Mouse (Mus musculus) hindlimb bud, embryonic 11.5 days (tissue): ENCODE results near the gene Naa38.
"Not testable (repeated sequence)": the region's sequence is repeated elsewhere in the genome, so short reads cannot be mapped to it uniquely, and the experiment has no call there.

ENCODE experiments used
- DNase-seq: peaks from one replicate; pipeline ENCODE4 v3.0.0-alpha.2; 2012; ENCODE audit warnings: low read depth, low spot score; ENCODE audit errors: extremely low spot score

Naa38 gene

DNA sequence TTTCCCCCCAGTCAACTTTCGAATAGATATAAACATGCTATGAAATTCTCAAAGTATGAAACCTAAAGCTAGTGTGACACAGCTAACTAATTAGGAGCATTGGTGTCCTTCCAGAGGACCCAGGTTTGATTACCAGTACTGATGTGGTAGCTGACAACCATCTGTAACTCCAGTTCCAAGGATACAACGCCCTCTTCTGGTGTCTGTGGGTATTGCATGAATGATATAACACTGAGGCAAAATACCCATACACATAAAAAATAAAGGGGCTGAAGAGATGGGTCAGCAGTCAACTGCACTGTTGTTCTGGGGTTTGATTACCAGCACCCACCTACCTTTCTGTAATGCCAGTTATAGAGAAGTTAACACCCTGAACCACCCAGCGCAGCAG, 22.5 kb upstream of the Naa38 start:
- DNase-seq: no peak

DNA sequence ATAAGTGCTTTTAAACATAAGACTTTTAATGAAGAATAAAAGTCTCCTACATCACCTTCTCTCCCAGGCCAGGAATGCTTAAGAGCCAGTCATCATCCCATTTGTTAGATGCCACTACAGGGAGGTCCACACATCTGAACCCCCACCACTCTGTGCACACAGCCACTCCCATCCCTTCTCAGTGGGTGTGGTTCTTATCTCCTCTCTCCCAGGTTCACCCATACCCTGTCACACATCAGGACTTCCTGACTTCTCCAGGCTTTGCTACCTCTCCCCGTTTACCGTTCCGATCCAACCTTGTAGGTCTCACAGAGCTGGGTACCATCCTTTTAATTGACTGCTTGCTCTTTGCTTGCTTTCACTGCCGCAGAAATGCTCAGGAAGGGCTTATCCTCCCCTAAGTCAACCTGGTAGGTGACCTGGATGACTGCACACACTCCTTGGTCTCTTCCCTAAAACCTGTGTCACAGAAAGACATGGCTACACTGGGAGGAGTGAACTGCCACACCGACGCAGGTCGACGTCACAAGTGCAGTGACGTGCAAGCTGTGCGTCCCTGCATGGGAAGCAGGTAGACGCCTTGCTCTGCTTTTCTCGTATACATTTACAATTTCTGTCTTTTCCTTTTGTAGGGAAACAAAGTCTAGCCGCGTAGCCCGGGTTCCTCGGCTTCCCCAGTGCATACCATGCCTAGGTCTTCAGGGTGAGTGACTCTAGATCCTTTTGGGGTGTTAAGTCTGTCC, 21.9 kb upstream of the Naa38 start:
- no peak for DNase-seq

DNA sequence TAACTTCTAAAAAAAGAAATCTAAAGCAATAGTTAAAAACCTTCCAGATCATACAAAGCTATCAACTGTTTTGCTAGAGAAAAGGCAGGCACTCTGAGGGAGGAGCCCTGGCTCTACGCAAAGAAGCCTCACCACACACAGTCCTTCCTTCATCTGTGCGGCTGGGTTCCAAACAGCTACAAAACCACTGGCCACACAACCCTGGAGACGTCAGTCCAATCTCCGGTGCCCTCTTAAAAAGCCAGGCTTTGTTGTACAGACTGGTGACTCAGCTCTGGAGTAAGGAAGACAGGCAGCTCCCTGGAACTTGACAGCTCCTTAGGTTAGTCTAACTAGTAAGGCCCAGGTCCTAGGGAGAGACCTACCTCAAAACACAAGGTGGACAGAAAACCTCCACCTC, 19.6 kb upstream of the Naa38 start:
- no peak for DNase-seq

DNA sequence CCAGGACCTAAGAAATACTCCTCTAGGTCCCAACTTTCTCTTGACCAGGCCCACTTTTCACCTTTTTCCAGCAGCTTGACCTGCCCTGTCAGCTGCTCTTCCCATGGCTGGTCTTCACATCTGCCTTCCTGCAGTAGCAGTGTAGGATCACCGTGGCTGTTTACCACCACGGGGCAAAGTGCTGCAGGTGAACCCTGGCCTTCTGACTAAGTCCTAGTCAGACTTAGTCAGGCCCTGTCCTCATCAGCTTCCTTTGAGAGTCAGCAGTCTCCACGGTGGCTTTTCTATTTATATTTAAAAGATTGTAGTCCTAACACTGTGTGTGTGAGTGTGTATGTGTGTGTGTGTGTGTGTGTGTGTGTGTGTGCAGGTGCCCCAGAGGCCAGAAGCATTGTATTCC, 17.5 kb upstream of the Naa38 start:
- no peak for DNase-seq

DNA sequence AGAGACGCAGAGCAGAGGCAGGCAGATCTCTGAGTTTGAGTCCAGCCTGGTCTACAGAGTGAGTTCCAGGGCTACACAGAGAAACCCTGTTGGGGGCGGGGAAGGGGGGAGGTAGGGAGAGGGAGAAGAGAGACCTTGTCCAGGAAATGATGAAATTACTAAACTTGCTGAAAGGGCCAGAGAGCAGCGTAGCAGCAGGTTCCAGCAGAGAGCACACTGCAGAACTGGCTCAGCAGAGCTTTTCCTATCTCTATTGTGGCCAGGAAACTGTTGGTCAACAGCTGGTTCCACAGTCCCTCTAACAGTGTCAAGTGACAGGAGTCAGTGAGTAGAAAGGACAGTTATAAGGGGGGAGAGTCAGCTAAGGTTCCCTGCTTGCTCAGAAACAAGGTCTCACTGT, 15.7 kb upstream of the Naa38 start:
- DNase-seq: no peak

DNA sequence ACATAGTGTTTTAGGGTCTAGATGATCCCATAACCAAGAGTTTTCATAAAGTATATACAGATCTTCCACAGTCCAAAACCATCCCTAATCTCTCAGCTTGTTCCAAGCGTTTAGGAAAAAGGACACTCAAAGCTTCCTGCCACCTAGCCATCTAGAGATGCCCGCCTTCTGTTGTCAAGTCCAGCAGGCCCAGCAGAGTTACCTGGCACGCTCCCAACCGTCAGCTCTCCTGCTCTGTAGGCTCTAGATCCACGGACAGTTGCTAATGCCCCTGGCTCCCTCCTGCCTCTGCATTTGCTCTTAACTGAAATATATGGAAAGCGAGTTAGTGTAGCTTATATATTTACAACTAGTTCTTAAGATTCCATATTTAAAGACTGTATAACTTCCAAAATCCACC, 13.9 kb upstream of the Naa38 start:
- DNase-seq: no peak

DNA sequence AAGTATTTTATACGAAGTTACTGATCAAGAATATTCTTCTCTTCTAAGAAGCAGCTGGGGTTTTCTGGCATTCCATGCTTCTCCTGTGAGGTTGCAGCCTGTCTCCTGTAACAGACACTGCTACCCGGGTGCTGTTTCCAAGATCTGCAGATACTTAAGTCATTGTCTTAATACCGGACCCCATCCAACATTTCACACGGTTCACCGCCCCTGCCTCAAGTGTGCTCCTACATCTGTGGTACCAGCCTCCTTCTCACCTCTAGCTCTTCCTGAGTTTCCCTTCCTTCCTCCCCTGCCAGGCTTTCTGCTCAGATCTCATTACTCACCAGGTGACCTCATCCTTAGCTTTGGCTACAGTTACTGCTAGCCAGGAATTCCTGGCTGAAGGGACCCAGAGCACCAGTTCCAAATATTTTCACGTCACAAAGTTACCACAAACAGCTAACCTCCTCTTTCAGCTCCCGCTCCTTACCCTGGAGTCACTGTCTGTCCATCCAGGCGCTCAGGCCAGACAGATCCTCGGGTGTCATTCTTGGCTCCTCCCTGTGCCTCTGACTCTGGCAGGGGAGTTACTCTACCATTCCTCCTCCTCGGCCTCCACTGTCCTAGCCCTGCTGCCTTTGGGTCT, 12.7 kb upstream of the Naa38 start:
- DNase-seq: no peak

DNA sequence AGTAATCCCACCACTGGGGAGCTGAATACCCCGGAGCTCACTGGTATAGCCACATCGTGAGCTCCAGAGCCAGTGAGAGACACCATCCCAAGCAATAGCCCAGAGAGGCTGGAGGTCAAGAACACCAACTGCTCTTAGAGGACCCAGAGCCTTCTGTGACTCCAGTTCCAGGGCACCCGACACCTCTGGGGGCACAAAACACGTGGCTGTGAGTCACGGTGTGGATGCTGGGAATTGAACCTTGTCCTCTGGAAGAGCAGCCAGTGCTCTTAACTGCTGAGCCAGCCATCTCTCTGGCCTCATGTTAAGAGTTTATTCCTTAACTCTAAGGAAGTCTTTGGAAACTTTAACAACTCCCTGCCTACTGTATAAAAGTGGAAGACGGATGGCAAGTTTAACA, 10.3 kb upstream of the Naa38 start:
- no peak for DNase-seq

DNA sequence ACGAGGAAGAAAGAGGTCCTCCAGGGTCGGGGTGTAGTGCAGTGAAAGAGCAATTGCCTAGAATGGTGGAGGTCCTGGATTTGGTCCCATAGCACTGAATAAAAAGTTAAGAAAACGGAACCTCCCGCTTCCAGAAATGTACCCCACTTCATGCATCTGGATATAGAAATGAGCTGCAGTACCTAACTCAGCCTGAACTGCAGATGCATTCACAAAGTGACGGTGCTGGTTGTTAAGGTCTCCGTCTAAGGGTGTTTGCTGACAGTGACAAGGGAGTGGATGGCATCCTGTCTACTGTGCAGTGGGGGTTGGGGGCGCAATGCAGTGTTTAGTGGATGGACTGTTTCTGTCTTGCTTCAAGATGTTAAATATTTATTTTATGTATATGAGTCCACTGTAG, 8.5 kb upstream of the Naa38 start:
- no peak for DNase-seq

DNA sequence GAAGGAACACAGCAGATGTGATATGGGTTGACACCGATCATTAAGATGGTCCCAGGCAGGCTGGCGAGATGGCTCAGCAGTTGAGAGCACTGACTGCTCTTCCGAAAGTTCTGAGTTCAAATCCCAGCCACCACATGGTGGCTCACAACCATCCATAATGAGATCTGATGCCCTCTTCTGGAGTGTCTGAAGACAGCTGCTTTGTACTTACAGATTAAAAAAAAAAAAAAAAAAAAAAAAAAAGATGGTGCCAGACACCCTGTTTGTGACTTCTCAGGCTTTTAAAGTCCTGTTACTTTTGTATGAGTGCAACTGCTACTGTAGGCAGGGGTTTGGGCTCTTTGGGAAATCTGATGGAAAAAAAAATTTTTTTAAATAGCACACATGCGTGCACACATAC, 6.6 kb upstream of the Naa38 start:
- DNase-seq: no peak

DNA sequence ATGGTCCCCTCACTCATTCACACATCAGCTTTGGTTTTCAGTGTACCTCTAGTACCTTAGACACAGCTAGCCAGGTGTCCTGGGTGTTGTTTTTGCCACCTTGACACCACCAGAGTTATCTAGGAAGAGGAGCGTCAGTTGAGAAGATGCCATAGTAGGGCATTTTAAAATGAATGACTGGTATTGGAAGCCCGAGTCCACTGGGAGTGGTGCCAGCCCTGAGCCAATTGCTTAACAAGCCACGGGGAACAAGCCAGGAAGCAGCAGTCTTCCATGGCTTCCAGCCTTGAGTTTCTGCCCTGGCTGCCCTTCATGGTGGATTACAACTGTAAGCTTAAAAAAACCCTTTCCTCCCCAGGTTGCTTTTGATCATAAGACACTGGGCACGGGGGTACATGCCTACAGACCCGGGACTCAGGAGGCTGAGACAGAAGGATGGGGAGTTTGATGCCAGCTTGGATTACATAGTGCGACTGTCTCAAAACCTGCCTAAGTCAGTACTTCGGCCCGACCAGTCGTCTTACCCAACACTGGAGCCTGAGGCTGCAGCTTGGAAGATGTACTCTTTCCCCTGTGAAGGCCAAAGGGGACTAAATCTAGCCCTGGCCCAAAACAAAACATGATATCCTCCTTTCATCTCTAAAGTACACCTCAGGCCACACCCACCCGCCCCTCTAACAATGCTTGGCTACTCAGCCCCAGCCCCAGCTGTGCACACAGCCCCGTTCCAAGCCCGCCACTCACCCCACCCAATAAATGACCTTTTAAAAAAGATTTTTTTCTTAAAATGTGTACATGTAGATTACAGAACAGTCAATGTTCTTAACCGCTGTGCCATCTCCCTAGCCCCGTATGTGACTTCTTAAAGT, 5.5 kb upstream of the Naa38 start:
- no peak for DNase-seq

DNA sequence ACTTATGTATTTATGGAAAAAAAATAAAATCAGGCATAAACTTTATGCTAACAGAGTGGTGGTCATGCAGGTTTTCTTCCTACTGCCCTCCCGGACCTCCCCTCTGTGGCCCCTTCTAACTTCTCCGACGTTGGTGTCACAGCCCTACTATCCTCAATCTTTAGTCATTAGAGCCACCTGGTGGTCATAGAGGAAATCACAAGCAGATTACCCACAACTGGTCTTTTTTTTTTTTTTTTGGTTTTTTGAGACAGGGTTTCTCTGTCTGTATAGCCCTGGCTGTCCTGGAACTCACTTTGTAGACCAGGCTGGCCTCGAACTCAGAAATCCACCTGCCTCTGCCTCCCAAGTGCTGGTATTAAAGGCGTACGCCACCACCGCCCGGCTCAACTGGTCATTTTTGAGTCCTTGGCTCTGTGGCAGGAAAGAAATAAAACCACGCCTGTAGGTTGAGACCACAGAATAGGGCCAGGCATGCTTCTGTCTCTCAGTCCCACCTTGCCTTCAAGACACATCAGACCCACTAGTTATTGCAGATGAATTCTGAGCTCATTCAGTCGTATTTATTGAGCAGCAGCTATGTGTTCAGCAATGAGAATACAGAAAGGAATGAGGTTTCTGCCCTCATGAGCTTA, 4.8 kb upstream of the Naa38 start:
- no peak for DNase-seq

DNA sequence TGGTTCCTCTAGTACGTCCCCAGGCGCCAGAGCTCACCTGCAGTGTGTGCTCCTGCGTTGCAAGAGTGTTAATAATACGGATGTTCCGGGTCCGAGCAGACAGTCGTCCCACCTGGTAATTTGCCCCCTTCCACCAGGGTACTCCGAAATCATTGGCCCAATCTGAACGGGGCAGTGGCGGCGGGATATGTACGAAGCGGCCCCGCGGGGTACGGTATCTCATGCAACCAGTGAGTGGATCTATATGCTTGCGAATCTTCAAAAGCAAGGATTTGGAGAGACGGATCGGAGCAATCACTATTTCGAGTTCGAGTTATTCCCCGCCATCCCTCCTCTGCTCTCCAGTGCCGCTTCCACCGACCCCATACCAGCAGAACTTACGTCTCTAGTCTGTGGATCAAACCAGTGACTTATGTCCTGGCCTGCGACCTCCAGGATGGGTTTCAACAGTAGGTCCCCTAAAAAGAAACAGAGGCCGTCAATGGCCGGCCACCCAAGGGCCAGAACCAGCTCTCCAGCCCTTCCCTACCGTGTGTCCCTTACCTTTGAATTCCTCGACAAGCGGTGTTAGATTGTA, 608 bp upstream of the Naa38 start:
- DNase-seq: not testable (repeated sequence)

DNA sequence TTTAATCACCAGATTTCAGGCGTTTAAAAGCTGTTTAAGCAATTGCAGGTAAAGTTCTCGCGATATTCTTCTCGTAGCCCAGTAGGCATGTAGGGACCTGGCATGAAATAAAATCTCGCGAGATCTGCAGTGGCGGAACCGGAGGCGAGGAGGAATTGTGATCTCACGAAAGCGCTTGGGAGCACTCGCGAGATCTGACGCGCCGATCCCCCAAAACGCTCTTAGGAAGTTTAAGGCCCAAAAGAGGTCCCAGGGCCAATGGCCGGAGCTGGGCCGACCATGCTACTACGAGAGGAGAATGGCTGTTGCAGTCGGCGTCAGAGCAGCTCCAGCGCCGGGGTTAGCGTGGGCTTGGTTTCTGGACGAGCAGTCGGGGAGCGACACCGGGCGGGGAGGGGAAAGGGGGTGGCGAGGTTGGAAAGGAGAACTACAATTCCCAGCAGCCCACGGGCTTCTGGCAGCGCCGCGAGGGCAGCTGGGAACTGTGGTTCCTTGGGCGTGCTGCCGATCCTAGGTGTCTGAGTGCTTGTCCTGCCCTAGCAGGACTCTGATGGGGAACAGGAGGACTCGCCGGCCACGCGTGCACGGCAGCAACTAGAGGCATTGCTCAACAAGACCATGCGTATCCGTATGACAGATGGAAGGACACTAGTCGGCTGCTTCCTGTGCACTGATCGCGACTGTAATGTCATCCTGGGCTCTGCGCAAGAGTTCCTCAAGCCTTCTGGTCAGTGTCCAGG, 517 bp downstream of the Naa38 start:
- DNase-seq: peak; percentile 100

DNA sequence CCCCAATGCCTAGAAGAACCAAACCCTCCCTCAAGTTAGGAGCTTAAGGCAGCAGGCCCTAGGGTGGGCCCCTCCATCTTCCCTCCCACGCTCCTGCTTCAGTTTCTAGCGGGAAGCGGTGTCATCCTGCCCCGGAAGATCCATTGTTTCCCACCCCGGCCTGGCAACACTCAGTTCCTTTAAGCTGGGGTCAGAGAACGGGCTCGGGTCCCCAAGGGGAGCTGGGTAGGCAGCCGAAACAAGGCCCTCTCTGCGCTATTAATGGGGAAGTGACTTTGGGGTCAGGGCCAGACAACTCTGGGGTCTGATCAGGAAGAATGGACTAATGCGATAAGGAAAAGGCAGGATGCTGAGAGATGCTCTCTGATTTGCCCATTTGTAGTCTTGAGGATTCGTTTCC, 1.5 kb downstream of the Naa38 start:
- DNase-seq: no peak

DNA sequence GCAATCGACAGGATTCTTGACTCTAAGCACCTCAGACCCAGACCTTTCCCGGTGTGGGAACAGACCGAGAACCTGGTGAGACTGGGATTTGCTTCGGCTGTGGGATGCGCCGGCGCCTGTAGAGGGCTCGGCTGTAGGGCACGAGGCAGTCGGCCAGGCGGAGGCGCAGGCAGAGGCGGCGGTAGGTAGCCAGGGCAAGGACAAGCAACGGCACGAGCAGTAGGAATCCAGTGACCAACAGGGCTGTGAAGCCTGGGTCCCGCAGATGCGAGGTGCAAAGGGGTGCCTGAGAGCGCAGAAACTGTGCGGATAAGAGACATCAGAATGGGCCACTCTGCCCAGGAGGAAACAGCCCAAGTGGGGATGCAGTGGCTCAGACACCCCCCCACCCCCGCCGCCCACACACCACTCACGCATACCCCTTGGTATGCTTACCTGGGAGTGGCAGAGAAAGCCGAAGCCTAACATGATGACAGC, 2.3 kb downstream of the Naa38 start:
- no peak for DNase-seq

DNA sequence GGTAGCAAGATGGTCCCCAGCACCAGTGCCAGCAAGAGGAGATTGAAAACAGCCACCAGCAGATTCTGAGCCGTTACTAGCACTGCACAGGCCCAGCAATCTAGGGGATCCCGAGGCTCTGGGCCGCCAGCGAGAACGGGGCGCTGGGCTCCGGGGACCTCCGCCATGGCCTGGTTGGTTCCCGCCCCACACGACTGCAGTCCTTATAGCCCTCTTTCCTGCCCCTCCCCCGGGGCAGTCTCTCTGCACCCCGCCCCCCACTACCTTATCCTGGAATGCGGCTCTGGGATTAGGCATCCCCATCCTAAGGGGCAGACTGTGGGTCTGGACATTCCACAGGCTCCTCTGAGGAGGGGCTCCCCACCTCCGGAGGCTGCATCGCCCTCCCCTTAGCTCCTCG, 2.8 kb downstream of the Naa38 start, which contains the start of gene Tmem88:
Tmem88 (minus strand) TSS at position 176 of the 400 bp plus-strand sequence.
- DNase-seq: no peak

DNA sequence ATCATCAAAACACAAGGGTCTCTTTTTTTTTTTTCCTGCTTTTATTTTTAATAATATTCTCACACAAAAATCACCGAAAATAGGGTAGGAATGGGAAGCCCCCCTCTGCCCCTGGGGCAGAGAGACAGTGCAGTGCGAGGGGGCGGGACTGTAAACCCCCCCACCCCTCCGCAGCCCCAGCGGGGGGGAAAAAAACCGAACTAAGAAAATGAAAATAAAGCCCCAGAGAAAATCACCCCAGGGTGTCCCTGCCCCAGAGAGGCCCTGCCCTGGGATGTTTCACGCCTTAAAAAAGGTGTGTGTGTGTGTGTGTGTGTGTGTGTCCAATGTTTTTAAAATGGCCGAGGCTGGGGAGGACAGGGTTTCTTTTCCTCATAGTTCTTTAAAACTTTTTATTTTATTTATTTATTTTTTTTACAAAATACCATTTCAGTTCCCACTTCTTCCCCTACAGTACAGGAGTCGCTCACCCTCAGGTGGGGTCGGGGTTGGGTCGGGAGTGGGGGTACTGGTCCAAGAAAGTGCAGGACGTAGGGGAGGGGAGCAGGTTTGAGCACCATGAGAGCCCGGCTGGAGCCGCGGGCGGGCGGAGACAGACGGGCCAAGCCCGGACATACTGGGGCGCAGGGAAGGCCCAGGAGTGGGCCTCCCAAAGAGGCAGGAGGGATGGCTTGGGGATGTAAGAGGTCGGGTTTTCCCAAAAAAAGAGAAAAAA, 3.4 kb downstream of the Naa38 start:
- no peak for DNase-seq

DNA sequence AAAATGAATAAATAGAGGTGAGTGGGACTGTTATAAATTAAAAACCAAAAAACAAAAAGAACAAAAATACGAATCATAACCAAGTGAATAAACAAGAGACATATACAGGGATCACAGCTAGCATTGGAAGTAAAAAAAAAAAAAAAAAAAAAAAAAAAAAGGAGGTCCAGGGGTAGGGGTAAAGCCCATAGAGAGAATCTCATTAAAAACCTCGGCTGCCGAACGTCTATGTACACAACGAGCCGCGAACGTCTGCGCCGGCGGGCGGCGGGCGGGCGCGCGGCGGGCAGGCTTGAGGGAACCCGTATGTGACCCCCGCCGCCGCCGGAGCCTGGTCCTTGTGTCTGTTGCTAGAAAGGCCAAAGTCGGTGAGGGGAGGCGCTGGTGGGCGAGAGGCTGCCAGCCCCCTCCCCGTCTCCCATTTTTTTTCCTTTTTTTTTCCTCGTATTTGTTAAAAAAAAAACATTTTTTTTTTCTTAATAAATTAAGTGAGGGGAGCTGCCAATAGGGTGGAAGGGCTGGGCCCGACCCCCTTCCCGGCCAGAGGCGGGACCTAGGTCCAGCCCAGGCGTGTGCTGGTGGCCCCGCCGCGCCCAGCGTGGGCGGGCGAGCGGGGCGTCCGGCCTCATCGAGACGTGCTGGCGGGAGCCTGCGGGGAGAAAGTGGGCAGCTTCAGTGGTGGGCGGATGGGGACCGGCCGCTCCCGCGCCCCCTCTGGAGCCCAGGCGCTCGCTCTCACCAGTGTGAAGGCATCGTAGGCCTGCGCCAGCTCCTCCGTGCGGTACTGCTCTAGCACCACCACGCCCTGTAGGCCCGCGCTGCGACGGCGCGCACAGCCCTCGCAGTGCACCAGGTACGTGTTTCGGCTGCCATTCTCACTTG, 4.2 kb downstream of the Naa38 start:
- DNase-seq: no peak
